Mouse (Mus musculus): ENCODE results near the gene Rbm48.

Rbm48 gene

DNA sequence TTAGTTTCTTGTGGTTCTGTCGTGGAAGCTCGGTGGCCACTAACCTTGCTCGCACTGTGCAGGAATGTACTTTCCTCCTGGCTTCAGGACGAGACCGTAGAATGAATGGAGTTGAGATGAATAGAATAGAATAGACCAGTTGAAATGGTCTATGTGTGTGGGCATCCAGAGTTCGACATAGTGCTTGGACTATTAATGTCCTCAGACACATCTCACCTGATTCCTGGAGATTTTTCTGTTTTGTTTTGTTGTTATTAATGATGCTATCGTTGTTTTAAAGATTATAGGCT lies 52.0 kb downstream of the Rbm48 start:
- DNase-seq, result no peak

DNA sequence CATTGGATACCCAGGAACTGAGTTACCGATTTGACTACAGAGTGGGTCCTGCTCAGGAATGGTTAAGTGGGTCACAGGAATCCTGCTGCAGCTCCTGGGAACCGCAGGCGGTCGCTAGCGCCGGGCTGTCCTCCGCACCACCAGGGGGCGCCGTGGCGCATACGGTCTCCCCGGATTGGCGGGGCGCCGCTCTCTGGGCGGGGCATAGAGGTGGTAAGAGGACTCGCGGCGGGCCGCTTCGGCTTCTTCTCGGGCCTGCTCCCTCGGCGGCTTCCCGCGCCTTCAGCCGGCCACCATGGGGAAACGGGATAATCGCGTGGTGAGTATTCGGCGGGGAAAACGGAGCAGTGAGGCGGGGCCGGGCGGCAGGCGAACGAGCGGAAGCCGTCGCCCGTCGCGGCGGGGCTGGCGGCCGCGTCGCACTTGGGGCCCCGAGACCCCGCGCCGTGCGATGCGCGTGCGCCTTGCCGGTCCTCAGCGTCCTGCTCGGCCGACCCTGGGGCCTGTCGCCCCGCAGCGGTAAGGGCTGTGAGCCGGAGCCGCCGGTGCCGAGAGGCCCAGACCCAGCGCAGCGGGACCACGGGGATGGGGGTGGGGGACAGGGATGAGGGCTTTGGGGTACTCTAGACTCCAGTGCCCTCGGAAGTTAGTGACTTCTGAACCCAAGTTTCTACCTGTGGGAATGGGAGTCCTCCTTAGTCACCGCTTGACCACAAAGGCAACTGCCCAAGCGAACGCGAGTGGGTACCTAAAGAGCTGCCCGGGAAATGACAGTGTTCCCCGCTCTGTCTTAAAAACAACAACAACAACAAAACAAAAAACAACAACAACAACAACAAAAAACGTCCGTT lies 52.5 kb downstream of the Rbm48 start, which contains the start of gene Fam133b:
Gene Fam133b (plus strand): TSS at position 205 of the 851 bp plus-strand sequence.
- peak; percentile 97 for DNase-seq

DNA sequence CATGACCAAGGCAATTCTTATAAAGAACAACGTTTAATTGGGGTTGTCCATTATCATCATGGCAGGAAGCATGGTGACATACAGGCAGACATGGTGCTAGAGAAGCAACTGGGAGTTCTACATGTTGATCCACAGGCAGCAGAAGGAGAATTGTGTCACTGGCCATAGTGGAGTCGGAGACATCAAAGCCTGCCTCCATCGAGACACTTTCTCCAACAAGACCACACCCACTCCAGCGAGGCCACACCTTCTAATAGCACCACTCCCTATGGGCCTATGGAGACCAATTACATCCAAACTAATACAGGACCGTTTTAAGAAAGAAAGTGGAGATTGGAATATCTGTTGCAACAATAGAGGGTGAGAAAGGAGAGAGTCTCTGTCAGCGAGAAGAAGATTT lies 54.5 kb downstream of the Rbm48 start:
- DNase-seq, result no peak

DNA sequence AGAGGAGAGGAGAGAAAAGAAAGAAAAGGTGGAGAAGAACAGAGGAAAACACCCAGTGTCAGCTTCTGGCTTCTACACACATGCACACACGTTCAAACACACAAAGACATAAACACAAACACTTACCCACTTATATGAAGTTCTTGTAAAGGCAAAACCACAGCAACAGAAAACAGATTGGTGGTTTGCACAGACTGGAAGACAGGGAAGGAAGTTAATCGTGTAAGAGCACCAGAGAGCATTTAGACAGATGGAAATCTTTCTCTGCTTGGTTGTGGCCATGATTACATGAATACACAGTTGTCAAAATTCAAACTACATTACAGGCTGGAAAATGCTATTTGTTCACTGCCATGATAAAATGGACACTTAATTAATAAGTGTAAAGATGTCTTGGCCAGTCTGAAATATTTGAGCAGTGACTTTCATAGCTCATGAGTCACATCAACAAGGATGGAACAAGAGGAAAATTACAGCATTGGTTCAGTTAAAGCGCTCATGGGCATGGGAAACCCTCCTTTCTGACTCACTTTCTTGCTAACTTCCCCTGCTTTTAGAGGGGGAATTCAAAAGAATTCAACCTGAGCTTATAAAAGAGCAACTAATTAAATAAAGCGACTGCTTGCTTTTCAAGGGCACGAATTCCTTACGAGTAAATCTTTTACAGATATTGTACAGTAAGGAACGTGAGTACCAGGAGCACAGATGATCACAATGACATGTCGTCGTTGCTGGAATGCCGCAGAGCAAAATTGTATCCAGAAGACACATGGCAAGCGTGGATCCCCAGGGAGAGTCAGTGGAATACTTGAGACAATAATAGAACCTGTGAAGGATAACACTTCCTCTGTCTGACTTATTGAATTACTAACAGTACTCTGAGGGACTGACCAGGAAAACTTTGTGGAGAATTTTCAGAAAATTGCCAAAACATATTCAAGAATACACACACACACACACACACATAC lies 57.6 kb downstream of the Rbm48 start:
- peak; percentile 20 for DNase-seq

DNA sequence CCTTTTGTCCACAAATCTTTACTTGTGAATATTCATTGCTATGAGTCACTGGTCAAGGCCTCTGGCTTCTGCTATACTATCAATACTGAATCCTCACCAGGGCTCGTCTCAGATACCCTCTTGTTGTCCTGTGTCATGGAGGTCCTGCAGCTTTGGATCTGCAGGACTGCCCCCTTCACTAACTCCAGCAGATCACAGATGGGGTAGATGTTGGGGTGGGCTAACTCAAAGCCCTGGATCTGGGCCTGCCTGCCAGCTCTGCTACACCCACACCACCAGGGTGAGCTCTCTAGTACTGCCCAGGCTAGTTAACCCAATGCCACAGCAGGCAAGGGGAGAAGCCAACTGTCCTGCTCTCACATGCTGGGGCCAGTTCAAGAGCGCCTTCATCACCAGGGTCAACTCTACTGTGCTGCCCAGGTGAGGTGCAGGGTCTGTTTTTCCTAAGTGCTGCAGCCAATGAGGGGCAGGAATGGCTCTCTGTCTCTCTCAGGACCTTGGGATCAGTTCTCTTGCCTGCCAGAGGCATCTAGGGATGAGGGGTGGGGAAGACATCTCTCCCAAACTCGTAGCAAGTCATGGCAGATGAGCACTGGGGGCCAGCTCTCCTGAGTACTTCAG lies 59.7 kb downstream of the Rbm48 start:
- DNase-seq, result no peak
